In the genomic region with DNA sequence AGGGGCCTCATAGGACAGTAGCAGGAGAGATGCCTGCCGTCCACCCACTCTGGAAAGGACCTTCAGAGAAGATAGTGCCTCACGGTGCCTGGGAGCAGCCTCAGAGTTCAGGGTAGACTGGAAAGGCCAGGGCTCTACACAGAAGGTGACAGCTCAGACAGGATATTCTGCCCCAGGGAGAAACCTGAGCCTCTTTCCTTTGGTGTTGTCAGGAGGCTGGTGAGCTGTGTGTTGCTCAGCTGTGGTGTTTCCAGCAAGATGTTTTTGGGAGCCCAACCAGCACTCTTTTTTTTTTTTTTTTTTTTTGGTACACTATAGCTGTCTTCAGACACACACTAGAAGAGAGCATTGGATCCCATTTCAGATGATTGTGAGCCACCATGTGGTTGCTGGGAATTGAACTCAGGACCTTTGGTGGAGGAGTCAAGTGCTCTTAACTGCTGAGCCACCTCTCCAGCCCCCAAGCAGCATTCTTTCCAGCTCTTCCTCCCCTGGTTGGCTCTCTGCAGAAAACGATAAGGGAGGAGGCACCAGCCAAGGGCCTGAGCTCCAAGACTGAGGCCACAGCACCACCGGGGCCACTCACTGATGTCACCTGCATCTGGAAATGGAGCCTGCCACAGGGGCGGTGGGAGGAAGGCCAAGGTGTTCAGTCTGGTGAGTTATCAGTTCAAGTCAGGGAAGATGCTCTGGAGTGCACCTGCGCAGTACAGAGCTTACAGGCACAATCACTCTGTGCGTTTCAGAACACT, we compare ENCODE assay signal across 19 mouse cellular contexts. TPM values are rescaled to one million over a fixed set of nuclear protein-coding genes. Genes with fewer than 3 reads are reported as not detected.
DNase-seq lines count a peak whose midpoint lies in the region; ATAC-seq and TF ChIP-seq lines count a peak whose summit lies in the region.
"Had no signal": no experiment of that assay in that cellular context is flagged by ENCODE, and none has a peak within 500 bp of the region (broad histone marks: within the 10 kb centered on the region; RNA-seq: fewer than 3 reads in every experiment).

No protein-coding gene starts in this region.

- TF ChIP-seq POLR2A in MEL (IDR thresholded peaks at IDR 0.05; ENCODE audit: control insufficient read depth in 1 of 2, insufficient read depth in 1 of 2, low read depth in 1 of 2, low read length in 2 of 2, poor library complexity in 1 of 2) = no peak

- no peaks in the 10 kb centered on the region for H3K79me2 ChIP-seq in MEL (ENCODE audit: control insufficient read depth, insufficient read depth, low read length, poor library complexity)

- TF ChIP-seq CTCF in MEL (IDR thresholded peaks at IDR 0.05 in 2 of 3, conservative IDR thresholded peaks at IDR 0.05 in 1 of 3; ENCODE audit: control insufficient read depth in 1 of 3, insufficient read depth in 1 of 3, low read depth in 2 of 3, low read length in 3 of 3, poor library complexity in 1 of 3, severe bottlenecking in 1 of 3) = no peak
- TF ChIP-seq CTCF in liver, embryonic 14.5 days (IDR thresholded peaks at IDR 0.05; ENCODE audit: low read depth) = no peak

- peak overlapping the region; percentile 74 for H3K4me2 ChIP-seq in liver, embryonic 14.5 days (ENCODE audit: low read depth)
- H3K4me2 ChIP-seq: hindbrain, embryonic 12.5 days; midbrain, embryonic 15.5 days had no signal

- no peaks in the 10 kb centered on the region for H3K9me3 ChIP-seq in MEL (replicated peaks; ENCODE audit: insufficient read depth, low read length)
- no peaks in the 10 kb centered on the region for H3K9me3 ChIP-seq in liver, embryonic 14.5 days (ENCODE audit: control insufficient read depth, low read length)
- H3K9me3 ChIP-seq: hindbrain, embryonic 12.5 days; midbrain, embryonic 15.5 days had no signal

- H3K27ac ChIP-seq in MEL (ENCODE audit: control insufficient read depth, low read depth, low read length) = no peak overlapping the region
- peak overlapping the region; percentile 74 for H3K27ac ChIP-seq in liver, embryonic 14.5 days
- H3K27ac ChIP-seq: hindbrain, embryonic 12.5 days; kidney, postnatal 0 days; midbrain, embryonic 15.5 days had no signal

- no peak for TF ChIP-seq EP300 in MEL (IDR thresholded peaks at IDR 0.05; ENCODE audit: low read depth in 1 of 2, low read length in 2 of 2)
- peak; percentile 67 for TF ChIP-seq EP300 in liver, embryonic 14.5 days (IDR thresholded peaks at IDR 0.05; ENCODE audit: low read depth)

- H3K27me3 ChIP-seq in MEL (ENCODE audit: control insufficient read depth in 1 of 2, insufficient read depth in 2 of 2, low read length in 2 of 2) = no peaks in the 10 kb centered on the region
- no peaks in the 10 kb centered on the region for H3K27me3 ChIP-seq in liver, embryonic 14.5 days (ENCODE audit: control insufficient read depth, insufficient read depth, low read length)
- H3K27me3 ChIP-seq: hindbrain, embryonic 12.5 days; midbrain, embryonic 15.5 days; Patski had no signal

- peak; percentile 80 for DNase-seq in heart, adult 11 months
- no peak for DNase-seq in heart, adult 8-10 months (ENCODE audit: low spot score)
- DNase-seq in MEL (ENCODE audit: low read depth, low spot score) = no peak
- DNase-seq in liver, embryonic 14.5 days (ENCODE audit: low read depth in 3 of 3, low spot score in 3 of 3) = peak in 2 of 3 experiments; percentile 69 to 75
- DNase-seq in layer of hippocampus, postnatal 25 days (ENCODE audit: extremely low spot score in 1 of 2, low spot score in 1 of 2) = no peak
- DNase-seq: adrenal gland, postnatal 14 days; embryo, embryonic 11 days; heart, postnatal 10 days; kidney, adult 18-20 months; lung, postnatal 10 days; spleen, adult 18-20 months had no signal

- TF ChIP-seq RAD21 in MEL (IDR thresholded peaks at IDR 0.05; ENCODE audit: low read depth, low read length) = no peak

- no peak overlapping the region for H3K4me3 ChIP-seq in MEL (ENCODE audit: control insufficient read depth in 1 of 2, insufficient read depth in 1 of 2, low read depth in 2 of 2, low read length in 2 of 2)
- peak overlapping the region; percentile 27 to 37 for H3K4me3 ChIP-seq in liver, embryonic 14.5 days (ENCODE audit: insufficient read depth in 1 of 2, low read depth in 2 of 2, low read length in 2 of 2)
- H3K4me3 ChIP-seq: hindbrain, embryonic 12.5 days; midbrain, embryonic 15.5 days; myocyte had no signal

- peaks cover 0 to 20% of the 10 kb centered on the region in 2 experiments; a peak in 2 of 4 replicates for H3K36me3 ChIP-seq in MEL (ENCODE audit: control insufficient read depth in 1 of 2, insufficient read depth in 2 of 2, low read length in 2 of 2)
- H3K36me3 ChIP-seq in liver, embryonic 14.5 days (replicated peaks; ENCODE audit: control insufficient read depth, insufficient read depth, low read depth) = no peaks in the 10 kb centered on the region
- H3K36me3 ChIP-seq: hindbrain, embryonic 12.5 days; midbrain, embryonic 15.5 days had no signal

- no peak overlapping the region for H3K9ac ChIP-seq in MEL (ENCODE audit: control insufficient read depth, low read depth, low read length, poor library complexity, severe bottlenecking)
- H3K9ac ChIP-seq in liver, embryonic 14.5 days (replicated peaks) = peak overlapping the region; percentile 62
- H3K9ac ChIP-seq: hindbrain, embryonic 12.5 days; midbrain, embryonic 15.5 days had no signal

- 53% methylated on average over 7 of the region's 7 CpGs for WGBS in liver, embryonic 14.5 days (ENCODE audit: insufficient replicate concordance)

- H3K4me1 ChIP-seq in MEL (ENCODE audit: control insufficient read depth in 1 of 2, insufficient read depth in 2 of 2, low read length in 2 of 2) = peaks cover 4 to 35% of the 10 kb centered on the region in 2 experiments
- peaks cover 57 to 58% of the 10 kb centered on the region in 2 experiments for H3K4me1 ChIP-seq in liver, embryonic 14.5 days (replicated peaks; ENCODE audit: control insufficient read depth in 2 of 2, insufficient read depth in 2 of 2, low read length in 1 of 2)
- H3K4me1 ChIP-seq: hindbrain, embryonic 12.5 days; midbrain, embryonic 15.5 days had no signal

- peak; percentile 51 for ATAC-seq in erythroblast, adult 5-6 weeks (replicated peaks; ENCODE audit: low FRiP score, poor library complexity, severe bottlenecking)
- peak; percentile 69 for ATAC-seq in liver, embryonic 14.5 days (ENCODE audit: insufficient read depth)
- no peak for ATAC-seq in megakaryocyte-erythroid progenitor cell, adult 5-6 weeks (replicated peaks; ENCODE audit: low FRiP score, low TSS enrichment, poor library complexity, severe bottlenecking)
- ATAC-seq: forebrain, embryonic 16.5 days; midbrain, embryonic 15.5 days; Patski had no signal

TF ChIP-seq in MEL, 35 proteins besides CTCF, POLR2A, EP300 and RAD21:
- TF ChIP-seq CHD2 (IDR thresholded peaks at IDR 0.05; ENCODE audit: low read length) (no peak), ELF1 (IDR thresholded peaks at IDR 0.05; ENCODE audit: low read depth, low read length) (0 out of 2 replicates have a peak, but pooled peaks have one; percentile 2), CHD1 (IDR thresholded peaks at IDR 0.05; ENCODE audit: low read depth, low read length) (no peak), TAL1 (IDR thresholded peaks at IDR 0.05; ENCODE audit: low read length) (0 out of 2 replicates have a peak, but pooled peaks have one; percentile 5), UBTF (IDR thresholded peaks at IDR 0.05; ENCODE audit: borderline replicate concordance, insufficient read depth, low read depth, low read length) (no peak), USF2 (IDR thresholded peaks at IDR 0.05; ENCODE audit: borderline replicate concordance in 1 of 2, insufficient read depth in 1 of 2, low read depth in 1 of 2, low read length in 2 of 2) (no peak), E2F4 (IDR thresholded peaks at IDR 0.05; ENCODE audit: borderline replicate concordance, low read depth, low read length) (no peak), TBP (IDR thresholded peaks at IDR 0.05; ENCODE audit: low read depth, low read length) (peak; percentile 36; the same call in 1 of the 2 replicates), NRF1 (IDR thresholded peaks at IDR 0.05; ENCODE audit: insufficient read depth, low read depth, low read length, poor library complexity, severe bottlenecking) (no peak), ZNF384 (IDR thresholded peaks at IDR 0.05; ENCODE audit: low read depth, low read length) (0 out of 2 replicates have a peak, but pooled peaks have one; percentile 56), MAZ (IDR thresholded peaks at IDR 0.05; ENCODE audit: low read depth, low read length) (no peak)

RNA-seq across cellular contexts. Expression of a gene that starts 16.4 kb away (rescaled TPM):
- total RNA-seq in heart, adult 8-10 months (2022) = 10 to 100 TPM; 10.6 to 11.4 (median 11.3) TPM
- total RNA-seq in MEL (2012; rRNA removed) = 27.9 and 32.9 TPM in 2 replicates
- polyA plus RNA-seq in MEL (2012; ENCODE audit: insufficient read depth in 1 of 2, insufficient read length in 2 of 2, low read depth in 1 of 2, low replicate concordance in 2 of 2, missing spikeins in 1 of 2) = 10 to 100 TPM in 1 of 2 experiments, not detected in 1; 29.8 TPM
- 2.3 TPM in 2 replicates for total RNA-seq in erythroblast, adult 5-6 weeks (2015; ENCODE audit: low replicate concordance)
- total RNA-seq in erythroblast, adult 5-6 weeks (2017; ENCODE audit: low replicate concordance) = 8.3 and 10.0 TPM in 2 replicates
- polyA plus RNA-seq in liver, embryonic 14.5 days (2012; rRNA removed) = 10.6 and 10.9 TPM in 2 replicates
- 11.9 and 14.4 TPM in 2 replicates for polyA plus RNA-seq in liver, embryonic 14.5 days (2014; fragmentation: Nextera tagmentation; extraction: Ambion mirVana)
- total RNA-seq in megakaryocyte-erythroid progenitor cell, adult 5-6 weeks (2014; fragmentation: Nextera tagmentation) = 10.4 and 15.1 TPM in 2 replicates
- total RNA-seq in megakaryocyte-erythroid progenitor cell, adult 5-6 weeks (2017) = 23.2 and 24.4 TPM in 2 replicates
- total RNA-seq in layer of hippocampus, postnatal 25 days (2021) = 10 to 100 TPM; 25.2 to 26.1 TPM

RNA-seq across cellular contexts. Expression of a gene that starts 36.3 kb away (rescaled TPM):
- 10 to 100 TPM; 89.7 to 97.8 (median 92.7) TPM for total RNA-seq in heart, adult 8-10 months (2022)
- 15.9 and 18.9 TPM in 2 replicates for total RNA-seq in MEL (2012; rRNA removed)
- polyA plus RNA-seq in MEL (2012; ENCODE audit: insufficient read depth in 1 of 2, insufficient read length in 2 of 2, low read depth in 1 of 2, low replicate concordance in 2 of 2, missing spikeins in 1 of 2) = 10 to 100 TPM in 1 of 2 experiments, not detected in 1; 31.1 TPM
- total RNA-seq in erythroblast, adult 5-6 weeks (2015; ENCODE audit: low replicate concordance) = 121 and 122 TPM in 2 replicates
- 221 and 226 TPM in 2 replicates for total RNA-seq in erythroblast, adult 5-6 weeks (2017; ENCODE audit: low replicate concordance)
- polyA plus RNA-seq in liver, embryonic 14.5 days (2012; rRNA removed) = 13.9 and 16.2 TPM in 2 replicates
- polyA plus RNA-seq in liver, embryonic 14.5 days (2014; fragmentation: Nextera tagmentation; extraction: Ambion mirVana) = 22.7 and 24.1 TPM in 2 replicates
- 21.0 and 24.0 TPM in 2 replicates for total RNA-seq in megakaryocyte-erythroid progenitor cell, adult 5-6 weeks (2014; fragmentation: Nextera tagmentation)
- 25.7 and 44.6 TPM in 2 replicates for total RNA-seq in megakaryocyte-erythroid progenitor cell, adult 5-6 weeks (2017)
- total RNA-seq in layer of hippocampus, postnatal 25 days (2021) = 100 to 1,000 TPM in 1 of 2 experiments, 10 to 100 TPM in 1; 87.8 to 107 TPM

Comparison
In these comparisons a context has a peak if more than half of its experiments do, and no peak if none do; other contexts are left out.
1. DNase-seq: peak in heart, adult 11 months (single experiment) and liver, embryonic 14.5 days (2 of 3); none in heart, adult 8-10 months (single experiment), MEL (single experiment) and layer of hippocampus, postnatal 25 days (0 of 2).
2. H3K4me3 ChIP-seq: peak in liver, embryonic 14.5 days (2 of 2); none in MEL (0 of 2).